Mouse (Mus musculus): ENCODE results near the gene Cmc2.

Gene Cmc2

GRCm38 (mm10) chr8:116921337-116922059, at the start of gene Cmc2, which contains the start of gene Cenpn:
Gene Cmc2 (minus strand): TSS chr8:116921455.
Gene Cenpn (plus strand): TSS chr8:116921730.
- peak; percentile 97 for DNase-seq (ENCODE audit: low spot score)

- no peak for DNase-seq (ENCODE audit: low spot score)
Observed at GRCm38 (mm10) chr8:116969531-116969930, 48.3 kb upstream of the Cmc2 start.

GRCm38 (mm10) chr8:116954415-116954814, 33.2 kb upstream of the Cmc2 start:
- no peak for DNase-seq (ENCODE audit: low spot score)

- no peak for DNase-seq (ENCODE audit: low spot score)
Observed at GRCm38 (mm10) chr8:116952428-116952827, 31.2 kb upstream of the Cmc2 start.

- no peak for DNase-seq (ENCODE audit: low spot score)
Observed at GRCm38 (mm10) chr8:116951778-116952177, 30.5 kb upstream of the Cmc2 start.

- no peak for DNase-seq (ENCODE audit: low spot score)
Observed at GRCm38 (mm10) chr8:116951369-116951768, 30.1 kb upstream of the Cmc2 start.

- no peak for DNase-seq (ENCODE audit: low spot score)
Observed at GRCm38 (mm10) chr8:116947589-116947988, 26.3 kb upstream of the Cmc2 start.

GRCm38 (mm10) chr8:116946851-116947250, 25.6 kb upstream of the Cmc2 start:
- no peak for DNase-seq (ENCODE audit: low spot score)

GRCm38 (mm10) chr8:116946268-116946838, 25.1 kb upstream of the Cmc2 start:
- no peak for DNase-seq (ENCODE audit: low spot score)

GRCm38 (mm10) chr8:116945169-116945910, 24.1 kb upstream of the Cmc2 start:
- DNase-seq (ENCODE audit: low spot score), result peak; percentile 64

- no peak for DNase-seq (ENCODE audit: low spot score)
Observed at GRCm38 (mm10) chr8:116944385-116944696, 23.1 kb upstream of the Cmc2 start.

- DNase-seq (ENCODE audit: low spot score), result no peak
Observed at GRCm38 (mm10) chr8:116943555-116944384, 22.5 kb upstream of the Cmc2 start.

GRCm38 (mm10) chr8:116943161-116943554, 21.9 kb upstream of the Cmc2 start, which contains the start of gene Atmin:
Gene Atmin (plus strand): TSS chr8:116943393.
- DNase-seq (ENCODE audit: low spot score), result peak; percentile 84

GRCm38 (mm10) chr8:116942284-116943058, 21.2 kb upstream of the Cmc2 start:
- no peak for DNase-seq (ENCODE audit: low spot score)

- DNase-seq (ENCODE audit: low spot score), result no peak
Observed at GRCm38 (mm10) chr8:116935506-116935905, 14.3 kb upstream of the Cmc2 start.

- DNase-seq (ENCODE audit: low spot score), result no peak
Observed at GRCm38 (mm10) chr8:116934976-116935375, 13.7 kb upstream of the Cmc2 start.

- DNase-seq (ENCODE audit: low spot score), result no peak
Observed at GRCm38 (mm10) chr8:116928588-116928987, 7.3 kb upstream of the Cmc2 start.

- no peak for DNase-seq (ENCODE audit: low spot score)
Observed at GRCm38 (mm10) chr8:116927880-116928279, 6.6 kb upstream of the Cmc2 start.

- no peak for DNase-seq (ENCODE audit: low spot score)
Observed at GRCm38 (mm10) chr8:116923526-116923925, 2.3 kb upstream of the Cmc2 start.

GRCm38 (mm10) chr8:116922060-116922757, 954 bp upstream of the Cmc2 start:
- no peak for DNase-seq (ENCODE audit: low spot score)

- DNase-seq (ENCODE audit: low spot score), result no peak
Observed at GRCm38 (mm10) chr8:116921005-116921336, 284 bp downstream of the Cmc2 start.

All from c-Kit-positive CD71-positive TER-119-positive erythroid progenitor cells, embryonic 14.5 days (primary cell).